In genomic region chr5:53196387-53197088, GRCm38 (mm10) we compare ENCODE assay signal across 11 mouse cellular contexts. TPM values are rescaled to one million over a fixed set of nuclear protein-coding genes. Genes with fewer than 3 reads are reported as not detected.
DNase-seq lines count a peak whose midpoint lies in the region; ATAC-seq and TF ChIP-seq lines count a peak whose summit lies in the region.
"Had no signal": no experiment of that assay in that cellular context is flagged by ENCODE, and none has a peak within 500 bp of the region (broad histone marks: within the 10 kb centered on the region; RNA-seq: fewer than 3 reads in every experiment).

No protein-coding gene starts in this region.

- H3K9ac ChIP-seq in kidney, postnatal 0 days (ENCODE audit: low read depth, low read length) = no peak overlapping the region
- H3K9ac ChIP-seq: liver, embryonic 15.5 days had no signal

- WGBS in kidney, postnatal 0 days = 52% methylated on average over 10 of the region's 10 CpGs

- TF ChIP-seq CTCF in gastrocnemius, adult 2 months (IDR thresholded peaks at IDR 0.05) = peak; percentile 22; the same call in 1 of the 2 replicates
- TF ChIP-seq CTCF in kidney, postnatal 0 days (IDR thresholded peaks at IDR 0.05; ENCODE audit: low read depth) = peak; percentile 50; the same call in 1 of the 2 replicates

- no peaks in the 10 kb centered on the region for H3K4me1 ChIP-seq in kidney, postnatal 0 days (replicated peaks; ENCODE audit: insufficient read depth, low read length)
- H3K4me1 ChIP-seq: liver, embryonic 15.5 days had no signal

- H3K36me3 ChIP-seq in kidney, postnatal 0 days (ENCODE audit: insufficient read depth, low read length) = no peaks in the 10 kb centered on the region
- H3K36me3 ChIP-seq: liver, embryonic 15.5 days had no signal

- H3K4me2 ChIP-seq in kidney, postnatal 0 days (ENCODE audit: low read length) = no peak overlapping the region
- H3K4me2 ChIP-seq: heart, embryonic 11.5 days; liver, embryonic 15.5 days had no signal

- H3K9me3 ChIP-seq in kidney, postnatal 0 days (replicated peaks; ENCODE audit: low read length) = no peaks in the 10 kb centered on the region
- H3K9me3 ChIP-seq: liver, embryonic 15.5 days had no signal

- H3K27ac ChIP-seq in gastrocnemius, adult 2 months = peak overlapping the region; percentile 61; the same call in 1 of the 2 replicates
- no peak overlapping the region for H3K27ac ChIP-seq in kidney, postnatal 0 days
- H3K27ac ChIP-seq: liver, embryonic 15.5 days had no signal

- peak; percentile 96 for ATAC-seq in kidney, postnatal 0 days (replicated peaks; ENCODE audit: low FRiP score, low read depth)
- no peak for ATAC-seq in CD4-positive, CD25-positive, alpha-beta regulatory T cell, adult 4 months
- ATAC-seq: forebrain, embryonic 14.5 days had no signal

- intact Hi-C loops in gastrocnemius, adult 2 months (cut with DNase I) = no loop called here
- intact Hi-C loops in gastrocnemius, postnatal 14 days (cut with DNase I; ENCODE audit: low total_unique reads) = no loop called here

- H3K4me3 ChIP-seq in gastrocnemius, adult 2 months = no peak overlapping the region
- no peak overlapping the region for H3K4me3 ChIP-seq in kidney, postnatal 0 days (replicated peaks; ENCODE audit: low read depth, low read length)
- H3K4me3 ChIP-seq: liver, embryonic 15.5 days had no signal

- peak; percentile 49 for DNase-seq in gastrocnemius, adult 2 months
- DNase-seq in gastrocnemius, postnatal 14 days = no peak
- DNase-seq in 416B (ENCODE audit: low read depth) = peak; percentile 4
- peak; percentile 83 for DNase-seq in cerebellum, adult 9-11 months
- DNase-seq in kidney, postnatal 0 days (ENCODE audit: low spot score) = peak; percentile 62
- no peak for DNase-seq in adrenal gland, adult (ENCODE audit: inconsistent age in 2 of 2, low spot score in 1 of 2)
- no peak for DNase-seq in layer of hippocampus, adult 9-11 months

- H3K27me3 ChIP-seq in kidney, postnatal 0 days (ENCODE audit: insufficient read depth, low read length) = no peaks in the 10 kb centered on the region
- H3K27me3 ChIP-seq: liver, embryonic 15.5 days had no signal

RNA-seq across cellular contexts. Expression of gene Sel1l3, which starts 17.2 kb away (rescaled TPM):
- 10 to 100 TPM; 59.8 to 69.4 TPM for total RNA-seq in gastrocnemius, adult 2 months (2021)
- 10 to 100 TPM; 65.3 to 75.4 TPM for total RNA-seq in gastrocnemius, postnatal 14 days (2021)
- polyA plus RNA-seq in kidney, postnatal 0 days (2015; fragmentation: Nextera tagmentation; extraction: Ambion mirVana) = 11.1 and 11.8 TPM in 2 replicates
- under 1 TPM in 1 of 2 experiments, not detected in 1; 0.09 TPM for polyA plus RNA-seq in CD4-positive, CD25-positive, alpha-beta regulatory T cell, adult 4 months (2017; shearing (Covaris generic))

Comparison
In these comparisons a context has a peak if more than half of its experiments do, and no peak if none do; other contexts are left out.
1. DNase-seq: peak in gastrocnemius, adult 2 months (single experiment), 416B (single experiment), cerebellum, adult 9-11 months (single experiment) and kidney, postnatal 0 days (single experiment); none in gastrocnemius, postnatal 14 days (single experiment), adrenal gland, adult (0 of 2) and layer of hippocampus, adult 9-11 months (single experiment).